Mouse (Mus musculus) adrenal gland, adult 8-10 months (tissue): ENCODE measurements around the gene Ppil4. TPM values are rescaled to one million over a fixed set of nuclear protein-coding genes. Genes with fewer than 3 reads are reported as not detected.
A peak's percentile ranks its signal among the peaks of the same experiment; 100 is the strongest.
"Not testable (repeated sequence)": the region's sequence is repeated elsewhere in the genome, so short reads cannot be mapped to it uniquely, and the experiment has no call there.

Source experiments
- DNase-seq: peaks from one replicate; pipeline ENCODE4 v3.0.0; 2022
- total RNA-seq, 4 experiments: library from RNA; stranded (reverse); gene quantifications; 2 replicates each; pipeline ENCODE4 v1.2.4; 2022

Ppil4 gene
- total RNA-seq: 10 to 100 TPM; 22.4 to 34.8 (median 27.5) TPM

GRCm38 (mm10) chr10:7792751-7793385 lies at the start of gene Ppil4, which contains the start of gene Ginm1:
Gene Ppil4 (plus strand): TSS chr10:7792891.
Gene Ginm1 (minus strand): TSS chr10:7792824.
- peak; percentile 82 for DNase-seq

- DNase-seq: not testable (repeated sequence)
Measured at GRCm38 (mm10) chr10:7745528-7745927, 47.2 kb upstream of the Ppil4 start.

GRCm38 (mm10) chr10:7748752-7749151 lies 43.9 kb upstream of the Ppil4 start:
- DNase-seq: no peak

- DNase-seq: no peak
Measured at GRCm38 (mm10) chr10:7757544-7757943, 35.1 kb upstream of the Ppil4 start.

- DNase-seq: no peak
Measured at GRCm38 (mm10) chr10:7772346-7772745, 20.3 kb upstream of the Ppil4 start.

- no peak for DNase-seq
Measured at GRCm38 (mm10) chr10:7772769-7773168, 19.9 kb upstream of the Ppil4 start.

GRCm38 (mm10) chr10:7775421-7775820 lies 17.3 kb upstream of the Ppil4 start:
- DNase-seq: peak; percentile 67

- DNase-seq: peak; percentile 45
Measured at GRCm38 (mm10) chr10:7778361-7778760, 14.3 kb upstream of the Ppil4 start.

- DNase-seq: peak; percentile 54
Measured at GRCm38 (mm10) chr10:7779751-7780237, 12.9 kb upstream of the Ppil4 start.

- peak; percentile 86 for DNase-seq
Measured at GRCm38 (mm10) chr10:7780238-7781176, 12.2 kb upstream of the Ppil4 start.

GRCm38 (mm10) chr10:7781214-7781613 lies 11.5 kb upstream of the Ppil4 start:
- DNase-seq: no peak

- DNase-seq: no peak
Measured at GRCm38 (mm10) chr10:7787319-7787718, 5.4 kb upstream of the Ppil4 start.

- no peak for DNase-seq
Measured at GRCm38 (mm10) chr10:7792254-7792750, 389 bp upstream of the Ppil4 start.

- DNase-seq: no peak
Measured at GRCm38 (mm10) chr10:7801258-7801657, 8.6 kb downstream of the Ppil4 start.

GRCm38 (mm10) chr10:7802519-7803140 lies 9.9 kb downstream of the Ppil4 start:
- DNase-seq: no peak

- no peak for DNase-seq
Measured at GRCm38 (mm10) chr10:7809937-7810336, 17.2 kb downstream of the Ppil4 start.

GRCm38 (mm10) chr10:7816476-7816875 lies 23.8 kb downstream of the Ppil4 start:
- no peak for DNase-seq

GRCm38 (mm10) chr10:7818676-7819075 lies 26.0 kb downstream of the Ppil4 start:
- no peak for DNase-seq

GRCm38 (mm10) chr10:7819156-7819555 lies 26.5 kb downstream of the Ppil4 start:
- no peak for DNase-seq

- DNase-seq: no peak
Measured at GRCm38 (mm10) chr10:7819603-7820002, 26.9 kb downstream of the Ppil4 start.

GRCm38 (mm10) chr10:7820171-7820570 lies 27.5 kb downstream of the Ppil4 start:
- no peak for DNase-seq

- DNase-seq: no peak
Measured at GRCm38 (mm10) chr10:7821981-7822380, 29.3 kb downstream of the Ppil4 start.
